Mouse (Mus musculus) embryonic facial prominence, embryonic 13.5 days (tissue): ENCODE results near the gene Als2cr12. TPM values are rescaled to one million over a fixed set of nuclear protein-coding genes. Genes with fewer than 3 reads are reported as not detected.

Source experiments
- ATAC-seq: fragments of 200-750 bp; cut with Nextera tagmentation; 2 replicates; pipeline ENCODE4 v1.8.0; 2017; ENCODE audit warnings: low read depth; ENCODE audit not compliant: insufficient number of reproducible peaks, insufficient read depth, low FRiP score, low TSS enrichment
- H3K27ac ChIP-seq: fragments of 300-500 bp; sonication (generic); 2 replicates; pipeline ENCODE4 v1.5.1; 2015; ENCODE audit warnings: moderate library complexity, mild to moderate bottlenecking, inconsistent platforms
- H3K27me3 ChIP-seq: fragments of 300-500 bp; sonication (generic); 2 replicates; pipeline ENCODE4 v1.6.1; 2015; ENCODE audit warnings: mild to moderate bottlenecking, inconsistent platforms
- H3K36me3 ChIP-seq: fragments of 300-500 bp; sonication (generic); 2 replicates; pipeline ENCODE4 v1.6.1; 2015; ENCODE audit warnings: mild to moderate bottlenecking, inconsistent platforms
- H3K4me1 ChIP-seq: fragments of 300-500 bp; sonication (generic); 2 replicates; pipeline ENCODE4 v1.6.1; 2015; ENCODE audit warnings: inconsistent platforms
- H3K4me2 ChIP-seq: fragments of 300-500 bp; sonication (generic); 2 replicates; pipeline ENCODE4 v1.6.1; 2015; ENCODE audit warnings: moderate library complexity, mild to moderate bottlenecking, inconsistent platforms
- H3K4me3 ChIP-seq: fragments of 300-500 bp; sonication (generic); 2 replicates; pipeline ENCODE4 v1.5.1; 2015; ENCODE audit warnings: mild to moderate bottlenecking, inconsistent platforms
- H3K9ac ChIP-seq: fragments of 300-500 bp; sonication (generic); 2 replicates; pipeline ENCODE4 v1.6.1; 2015; ENCODE audit warnings: mild to moderate bottlenecking, inconsistent platforms
- H3K9me3 ChIP-seq: fragments of 300-500 bp; sonication (generic); 2 replicates; pipeline ENCODE4 v1.6.1; 2016; ENCODE audit warnings: inconsistent platforms
- whole genome bisulfite sequencing: fragments of 180-500 bp; shearing (Covaris S2); methylation state at CpG from one replicate; pipeline ENCODE4 v1.1.7; 2015; ENCODE audit warnings: mixed read lengths; 5-methylcytosine and 5-hydroxymethylcytosine counted together
- polyA plus RNA-seq: library from polyadenylated mRNA; unstranded; fragments of >200 nt; fragmentation: Nextera tagmentation; extraction: Ambion mirVana; gene quantifications from 2 replicates; pipeline ENCODE4 v1.2.1, GENCODE M21; 2015

Als2cr12 gene
- polyA plus RNA-seq, 1 experiment from 2014 or later, result not detected

GRCm38 (mm10) chr1:58717589-58718270 is 21.9 kb upstream of the Als2cr12 start:
- no peaks in the 10 kb centered on the region for H3K9me3 ChIP-seq
- ATAC-seq, result no peak
- H3K36me3 ChIP-seq, result peaks cover 49% of the 10 kb centered on the region
- H3K27me3 ChIP-seq, result no peaks in the 10 kb centered on the region
- no peak overlapping the region for H3K9ac ChIP-seq
- H3K4me3 ChIP-seq, result no peak overlapping the region
- no peak overlapping the region for H3K4me2 ChIP-seq
- H3K27ac ChIP-seq, result no peak overlapping the region
- H3K4me1 ChIP-seq, result peaks cover 36% of the 10 kb centered on the region
- 85% methylated on average over 8 of the region's 8 CpGs for WGBS

GRCm38 (mm10) chr1:58716883-58717220 is 21.1 kb upstream of the Als2cr12 start:
- Histone ChIP-seq H3K9me3 (no peaks in the 10 kb centered on the region), H3K4me2 (no peak overlapping the region), H3K4me3 (no peak overlapping the region), H3K4me1 (peaks cover 36% of the 10 kb centered on the region), H3K9ac (no peak overlapping the region), H3K27ac (no peak overlapping the region), H3K27me3 (no peaks in the 10 kb centered on the region), H3K36me3 (peaks cover 43% of the 10 kb centered on the region)
- ATAC-seq, result no peak
- WGBS, result 96% methylated on average over 4 of the region's 4 CpGs

- WGBS, result 44% methylated on average over 7 of the region's 7 CpGs
- Histone ChIP-seq H3K36me3 (peaks cover 43% of the 10 kb centered on the region), H3K9ac (0 out of 2 replicates have a peak overlapping the region, but pooled peaks have one; percentile 40), H3K4me3 (no peak overlapping the region), H3K9me3 (no peaks in the 10 kb centered on the region), H3K4me2 (peak overlapping the region; percentile 69), H3K4me1 (peaks cover 36% of the 10 kb centered on the region), H3K27me3 (no peaks in the 10 kb centered on the region), H3K27ac (peak overlapping the region; percentile 72)
- no peak for ATAC-seq
Observed at GRCm38 (mm10) chr1:58716162-58716882, 20.5 kb upstream of the Als2cr12 start.

- H3K36me3 ChIP-seq, result peaks cover 43% of the 10 kb centered on the region
- H3K4me2 ChIP-seq, result peak overlapping the region; percentile 69
- peaks cover 36% of the 10 kb centered on the region for H3K4me1 ChIP-seq
- no peak overlapping the region for H3K9ac ChIP-seq
- no peaks in the 10 kb centered on the region for H3K9me3 ChIP-seq
- H3K4me3 ChIP-seq, result no peak overlapping the region
- peak overlapping the region; percentile 72 for H3K27ac ChIP-seq
- ATAC-seq, result no peak
- no peaks in the 10 kb centered on the region for H3K27me3 ChIP-seq
Observed at GRCm38 (mm10) chr1:58715536-58715935, 19.7 kb upstream of the Als2cr12 start.

- Histone ChIP-seq H3K9me3 (no peaks in the 10 kb centered on the region), H3K4me3 (peak overlapping the region; percentile 67), H3K27me3 (no peaks in the 10 kb centered on the region), H3K36me3 (peaks cover 33% of the 10 kb centered on the region), H3K4me2 (peak overlapping the region; percentile 69), H3K9ac (peak overlapping the region; percentile 91), H3K4me1 (peaks cover 29% of the 10 kb centered on the region), H3K27ac (peak overlapping the region; percentile 97)
- WGBS, result 28% methylated on average over 1 of the region's 1 CpGs
- ATAC-seq, result no peak
Observed at GRCm38 (mm10) chr1:58714361-58714760, 18.6 kb upstream of the Als2cr12 start.

GRCm38 (mm10) chr1:58713893-58714231 is 18.1 kb upstream of the Als2cr12 start:
- Histone ChIP-seq H3K36me3 (peaks cover 28% of the 10 kb centered on the region), H3K4me1 (peaks cover 26% of the 10 kb centered on the region), H3K27ac (peak overlapping the region; percentile 97), H3K9me3 (no peaks in the 10 kb centered on the region), H3K27me3 (no peaks in the 10 kb centered on the region), H3K4me2 (peak overlapping the region; percentile 69), H3K4me3 (peak overlapping the region; percentile 67), H3K9ac (peak overlapping the region; percentile 91)
- 41% methylated on average over 4 of the region's 4 CpGs for WGBS
- ATAC-seq, result no peak

- Histone ChIP-seq H3K27ac (peak overlapping the region; percentile 97), H3K4me1 (peaks cover 26% of the 10 kb centered on the region), H3K4me3 (peak overlapping the region; percentile 67), H3K4me2 (peak overlapping the region; percentile 69), H3K36me3 (peaks cover 26% of the 10 kb centered on the region), H3K27me3 (no peaks in the 10 kb centered on the region), H3K9me3 (no peaks in the 10 kb centered on the region), H3K9ac (peak overlapping the region; percentile 91)
- no peak for ATAC-seq
- WGBS, result 4% methylated on average over 31 of the region's 31 CpGs
Observed at GRCm38 (mm10) chr1:58713081-58713892, 17.5 kb upstream of the Als2cr12 start.

- peak overlapping the region; percentile 69 for H3K4me2 ChIP-seq
- no peaks in the 10 kb centered on the region for H3K27me3 ChIP-seq
- peaks cover 26% of the 10 kb centered on the region for H3K4me1 ChIP-seq
- no peaks in the 10 kb centered on the region for H3K9me3 ChIP-seq
- H3K36me3 ChIP-seq, result peaks cover 20% of the 10 kb centered on the region
- peak; percentile 62 for ATAC-seq
- WGBS, result 0% methylated on average over 17 of the region's 17 CpGs
- peak overlapping the region; percentile 93 for H3K9ac ChIP-seq
- H3K4me3 ChIP-seq, result peak overlapping the region; percentile 67
- H3K27ac ChIP-seq, result peak overlapping the region; percentile 99
Observed at GRCm38 (mm10) chr1:58712076-58713061, 16.6 kb upstream of the Als2cr12 start.

GRCm38 (mm10) chr1:58711365-58712016 is 15.7 kb upstream of the Als2cr12 start, which contains the start of gene Cflar:
TSS of gene Cflar (plus strand) at chr1:58711508.
- Histone ChIP-seq H3K4me2 (peak within 1 kb of the TSS; percentile 69), H3K4me3 (peak within 1 kb of the TSS; percentile 67), H3K9ac (peak within 1 kb of the TSS; percentile 93), H3K4me1 (peaks cover 26% of the 10 kb centered on the region), H3K9me3 (no peaks in the 10 kb centered on the region), H3K27ac (peak within 1 kb of the TSS; percentile 99), H3K27me3 (no peaks in the 10 kb centered on the region), H3K36me3 (peaks cover 17% of the 10 kb centered on the region)
- peak; percentile 53 for ATAC-seq
- WGBS, result 0% methylated on average over 45 of the region's 45 CpGs

- peak overlapping the region; percentile 69 for H3K4me2 ChIP-seq
- ATAC-seq, result no peak
- WGBS, result 33% methylated on average over 10 of the region's 10 CpGs
Observed at GRCm38 (mm10) chr1:58710711-58711364, 15.0 kb upstream of the Als2cr12 start.

More at GRCm38 (mm10) chr1:58710711-58711364, 15.0 kb upstream of the Als2cr12 start:
- Histone ChIP-seq H3K27me3 (no peaks in the 10 kb centered on the region), H3K4me3 (peak overlapping the region; percentile 67), H3K9me3 (no peaks in the 10 kb centered on the region), H3K4me1 (peaks cover 20% of the 10 kb centered on the region), H3K27ac (peak overlapping the region; percentile 99), H3K9ac (peak overlapping the region; percentile 93), H3K36me3 (peaks cover 11% of the 10 kb centered on the region)
